Mouse (Mus musculus): ENCODE results near the gene Gabpb2.

Gene Gabpb2

DNA sequence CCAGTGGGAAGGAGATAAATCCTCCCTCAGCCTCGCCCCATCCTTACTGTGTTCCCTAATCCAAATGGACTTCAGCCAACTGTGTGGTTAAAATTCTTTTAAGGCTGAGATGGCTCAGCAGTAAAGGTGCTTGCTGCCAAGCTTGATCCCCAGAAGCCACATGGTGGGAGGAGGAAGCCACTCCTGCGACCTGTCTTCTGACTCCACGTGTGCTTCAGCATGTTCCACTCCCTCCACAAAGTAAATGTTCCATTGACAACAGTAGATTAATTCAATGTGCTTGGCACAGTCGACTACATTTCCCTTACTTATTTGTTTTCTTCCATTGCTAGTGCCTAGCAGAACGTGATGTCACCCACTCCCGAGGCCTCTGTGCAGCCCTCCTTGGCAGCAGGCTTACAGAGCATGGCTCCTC is 23.0 kb downstream of the Gabpb2 start:
- no peak for DNase-seq

DNA sequence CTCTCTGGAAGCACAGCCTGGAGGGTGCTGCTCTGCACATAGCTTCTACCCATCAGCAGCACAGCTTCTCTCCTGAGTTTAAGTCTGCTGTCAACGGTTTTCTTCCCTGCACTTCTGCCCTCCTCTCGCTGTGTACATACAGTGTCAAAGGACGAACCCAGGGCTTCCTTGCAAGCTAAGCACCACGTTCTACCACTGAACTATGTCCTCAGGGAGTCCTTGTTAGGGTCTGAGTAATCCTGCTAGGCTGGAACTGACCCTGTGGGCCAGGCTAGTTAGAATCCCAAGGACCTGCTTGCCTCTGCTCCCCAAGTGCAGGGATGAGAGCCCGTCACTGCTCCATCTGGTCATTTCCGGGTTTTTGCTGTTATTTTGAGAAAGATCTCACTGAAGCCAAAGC is 30.8 kb downstream of the Gabpb2 start:
- DNase-seq, result no peak

DNA sequence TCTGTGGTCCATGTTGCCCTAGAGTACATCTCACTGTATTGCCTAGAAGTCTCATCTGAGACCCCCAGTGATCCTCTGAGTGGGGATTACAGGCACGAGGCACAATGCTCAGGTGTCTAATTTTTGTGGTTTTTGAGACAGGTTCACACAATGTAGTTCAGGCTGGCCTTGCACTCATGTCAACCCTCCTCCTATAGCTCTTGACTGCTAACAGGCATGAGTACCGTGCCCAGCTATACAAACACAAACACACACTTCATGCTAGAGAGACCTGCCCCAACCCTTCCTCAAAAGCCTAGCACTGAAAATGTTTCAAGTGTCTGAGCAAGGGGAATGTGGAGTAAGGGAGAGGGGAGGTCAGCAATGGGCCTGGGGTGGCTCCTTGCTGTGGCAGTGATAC is 31.6 kb downstream of the Gabpb2 start:
- DNase-seq, result no peak

DNA sequence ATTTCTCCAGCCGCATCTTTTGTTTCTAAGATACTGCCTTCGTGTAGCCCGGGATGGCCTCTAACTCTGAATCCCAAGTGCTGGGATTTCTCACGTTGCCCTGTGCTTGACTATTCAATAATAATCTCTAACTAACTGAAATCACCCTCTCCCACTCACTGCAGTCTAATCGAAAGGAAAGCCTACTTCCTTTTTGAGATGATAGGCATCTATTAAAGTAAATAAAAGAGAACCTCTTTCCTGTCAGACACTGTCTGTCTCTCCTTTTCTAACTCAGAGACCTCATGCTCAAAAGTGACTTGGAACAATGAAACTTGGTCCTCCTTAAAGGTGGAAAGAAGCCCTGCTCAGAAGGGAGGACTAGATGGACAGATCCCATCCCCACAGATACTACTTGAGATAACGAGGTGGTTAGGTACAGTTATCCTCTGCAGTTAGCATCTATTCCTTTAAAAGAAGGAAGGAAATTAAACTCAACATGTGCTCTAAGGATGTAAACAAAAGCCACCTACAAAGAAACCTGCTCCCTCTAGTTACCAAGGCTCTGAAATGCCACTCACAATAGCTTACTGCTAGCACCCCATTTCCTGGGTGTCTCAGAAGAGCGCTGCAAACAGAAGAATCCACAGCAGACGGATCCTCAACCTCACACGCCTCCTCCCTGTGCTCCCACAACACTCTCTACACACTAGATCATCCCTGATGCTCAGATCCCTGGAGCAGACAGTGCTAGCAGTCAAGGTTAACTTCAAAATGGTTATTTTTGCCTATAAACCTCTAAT is 32.7 kb downstream of the Gabpb2 start:
- DNase-seq, result no peak

DNA sequence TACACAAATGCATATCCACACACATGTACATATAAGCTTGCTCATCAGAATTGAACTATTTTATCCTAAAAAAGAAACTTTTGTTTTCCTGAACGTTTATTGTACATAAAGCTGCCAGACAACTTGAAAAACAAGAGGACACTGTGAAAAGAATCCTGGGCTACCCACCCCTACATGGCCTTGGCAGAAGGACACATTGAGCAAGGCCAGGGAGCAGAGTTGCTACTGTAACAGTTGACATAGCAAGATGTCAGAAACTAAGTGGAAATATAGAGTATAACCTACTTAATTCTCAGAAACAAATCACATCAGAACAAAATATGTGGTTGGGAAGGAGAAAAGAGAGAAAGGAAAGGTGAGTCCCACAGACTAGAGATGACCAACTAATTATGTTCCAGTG is 35.9 kb downstream of the Gabpb2 start:
- no peak for DNase-seq

DNA sequence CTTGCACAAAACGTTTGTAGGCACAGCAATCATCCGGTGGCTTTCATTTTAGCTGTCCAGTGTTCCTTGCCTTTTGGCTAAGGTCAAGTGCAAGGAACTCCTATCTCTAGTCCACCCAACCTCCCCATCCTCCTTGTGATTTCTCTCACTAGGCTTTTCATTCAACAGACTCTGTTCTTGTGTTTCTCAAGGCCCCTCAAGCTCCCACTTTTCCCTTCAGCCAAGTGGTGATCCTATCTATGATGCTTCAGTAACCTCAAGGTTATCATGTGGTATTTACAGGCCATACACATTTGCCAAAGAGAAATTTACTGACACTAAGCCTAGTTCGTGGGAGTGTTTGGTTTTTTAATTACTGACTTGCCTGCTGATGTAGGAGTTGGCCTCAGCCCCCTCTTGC is 37.8 kb downstream of the Gabpb2 start:
- DNase-seq, result no peak

DNA sequence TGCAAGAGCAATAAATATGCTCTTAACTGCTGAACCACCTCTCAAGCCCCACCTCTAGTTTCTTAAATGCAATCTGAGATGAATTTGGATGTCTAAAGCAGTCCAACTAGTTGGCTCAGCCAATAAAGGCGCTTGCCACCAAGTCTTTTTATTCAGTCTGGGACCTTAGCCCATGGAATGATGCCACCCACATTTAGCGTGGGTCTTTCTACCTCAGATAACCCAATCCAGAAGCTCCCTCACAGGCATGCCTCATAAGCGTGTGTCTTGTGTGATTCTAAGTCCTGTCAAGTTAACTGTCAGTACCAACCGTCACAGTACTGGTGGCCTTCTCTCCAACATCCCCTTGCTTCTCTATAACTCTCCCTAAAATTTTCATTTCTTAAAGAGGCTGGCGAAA is 38.8 kb downstream of the Gabpb2 start:
- no peak for DNase-seq

DNA sequence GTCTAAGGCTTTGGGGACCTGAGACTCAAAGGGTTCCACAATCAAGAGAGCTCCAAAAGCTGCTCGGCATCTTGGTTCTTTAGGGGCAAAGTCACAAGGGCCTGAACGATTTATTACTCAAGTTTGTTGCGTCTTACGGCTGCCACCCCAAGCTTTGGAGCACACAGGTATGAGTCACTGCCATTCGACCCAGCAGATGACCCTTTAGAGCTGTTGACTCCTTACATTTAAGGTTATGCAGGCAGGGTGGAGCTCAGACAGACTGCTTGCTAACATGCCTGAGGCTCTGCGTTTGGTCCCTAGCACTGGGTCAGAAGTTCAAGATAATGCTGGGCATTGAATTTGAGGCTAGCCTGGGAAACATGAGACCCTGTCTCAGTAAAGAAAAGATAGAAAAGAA is 40.1 kb downstream of the Gabpb2 start:
- DNase-seq, result no peak

DNA sequence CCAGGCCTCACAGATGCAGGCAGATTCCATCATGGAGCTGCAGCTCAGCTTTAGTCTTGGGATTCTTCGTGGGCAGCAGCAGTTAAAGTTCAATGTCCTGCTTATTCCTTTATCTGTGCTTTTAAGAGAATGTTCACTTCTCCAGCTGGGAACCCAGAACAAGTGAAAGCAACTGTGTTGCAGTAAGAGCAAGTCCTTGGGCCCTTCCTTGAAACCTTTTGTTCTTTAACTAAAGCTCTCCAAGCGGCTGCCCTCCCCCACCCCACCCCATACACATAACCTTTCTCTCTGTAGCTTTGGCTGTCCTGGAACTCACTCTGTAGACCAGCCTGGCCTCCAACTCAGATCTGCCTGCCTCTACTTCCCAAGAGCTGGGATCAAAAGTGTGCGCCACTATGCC is 41.2 kb downstream of the Gabpb2 start:
- DNase-seq, result no peak

DNA sequence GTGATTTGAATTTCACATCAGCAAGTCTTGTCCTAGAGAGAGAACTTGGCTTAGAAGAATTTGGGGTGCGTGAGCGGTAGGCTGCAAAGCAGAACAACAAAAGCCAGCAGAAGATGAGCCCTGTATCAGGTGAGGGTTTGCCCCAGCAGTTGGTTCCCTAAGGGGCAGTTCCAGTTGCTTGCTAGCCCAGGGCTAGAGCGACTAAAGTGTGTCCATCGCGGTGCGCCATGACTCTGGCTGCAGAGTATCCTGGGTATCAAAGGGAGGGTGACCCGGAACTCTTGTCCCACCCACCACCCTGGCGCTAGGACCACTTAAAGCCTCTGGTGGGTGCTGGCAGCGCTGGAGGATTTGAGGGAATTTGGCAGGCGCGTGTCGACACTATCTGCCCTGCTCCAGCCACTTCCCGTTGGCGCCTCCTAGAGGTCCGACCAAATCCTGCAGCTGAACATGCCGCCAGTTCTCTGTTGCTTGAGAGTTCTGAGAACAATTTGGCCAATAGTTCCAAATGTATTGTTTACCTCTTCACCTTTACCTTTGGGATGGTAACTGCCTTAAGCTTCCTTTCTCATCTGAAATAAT is 43.6 kb downstream of the Gabpb2 start:
- peak; percentile 84 to 87 for DNase-seq

DNA sequence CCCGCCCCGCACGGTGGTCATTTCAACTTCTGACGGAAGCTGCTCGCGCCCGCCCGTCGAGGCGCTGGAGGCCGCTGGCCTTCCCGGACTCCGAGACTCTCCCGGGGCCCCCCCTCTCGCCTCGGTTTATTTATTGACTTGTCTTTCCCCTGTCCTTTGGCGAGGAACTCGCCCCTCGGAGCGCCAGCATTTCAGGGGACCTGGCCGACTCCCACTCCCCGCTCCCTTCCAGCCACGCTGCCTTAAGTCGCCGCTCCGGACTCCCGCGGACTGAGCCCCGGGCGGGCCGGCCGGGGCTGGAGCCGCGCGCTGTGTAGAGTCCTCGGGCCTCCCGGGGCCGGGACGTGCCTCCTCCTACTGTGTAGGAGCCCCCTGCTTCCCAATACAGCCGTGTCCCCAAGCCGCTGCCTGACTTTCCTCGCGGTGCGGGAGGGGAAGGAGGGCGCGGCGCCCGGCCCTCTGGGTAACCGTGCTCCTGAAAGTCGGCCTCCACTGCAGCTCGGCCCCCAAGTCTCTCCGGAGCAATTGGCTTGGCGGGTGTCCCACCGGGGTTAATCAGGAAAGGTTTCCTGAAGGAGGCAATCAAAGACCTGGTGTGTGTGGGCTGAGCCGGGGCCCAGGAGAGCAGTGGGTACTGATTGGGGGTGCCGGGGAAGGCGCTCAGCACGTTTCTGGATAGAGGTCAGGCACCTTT is 44.3 kb downstream of the Gabpb2 start:
- peak in 1 of 2 experiments; percentile 14 for DNase-seq

DNA sequence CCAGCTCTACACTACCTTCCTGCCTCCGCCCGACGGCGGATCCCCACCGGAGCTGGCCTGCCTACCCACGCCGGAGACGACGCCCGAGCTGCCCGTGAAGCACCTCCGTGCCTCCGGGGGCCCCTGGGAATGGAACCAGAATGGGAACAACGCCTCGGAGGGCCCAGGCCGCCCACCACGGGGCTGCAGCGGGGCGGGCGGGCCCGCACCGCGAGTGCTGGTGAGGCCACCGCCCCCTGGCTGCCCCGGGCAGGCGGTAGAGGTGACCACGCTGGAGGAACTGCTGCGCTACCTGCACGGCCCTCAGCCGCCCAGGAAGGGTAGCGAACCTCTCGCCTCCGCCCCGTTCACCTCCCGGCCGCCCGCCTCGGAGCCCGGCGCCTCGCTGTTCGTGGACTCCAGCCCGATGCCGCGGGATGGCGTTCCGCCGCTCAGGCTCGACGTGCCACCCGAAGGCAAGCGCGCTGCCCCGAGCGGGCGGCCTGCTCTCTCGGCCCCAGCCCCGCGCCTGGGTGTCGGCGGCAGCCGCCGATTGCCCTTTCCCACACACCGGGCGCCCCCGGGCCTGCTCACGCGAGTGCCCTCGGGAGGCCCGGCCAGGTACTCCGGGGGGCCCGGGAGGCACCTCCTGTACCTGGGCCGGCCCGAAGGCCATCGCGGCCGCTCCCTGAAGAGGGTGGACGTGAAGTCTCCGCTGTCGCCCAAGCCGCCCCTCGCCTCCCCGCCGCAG is 45.0 kb downstream of the Gabpb2 start:
- no peak for DNase-seq

DNA sequence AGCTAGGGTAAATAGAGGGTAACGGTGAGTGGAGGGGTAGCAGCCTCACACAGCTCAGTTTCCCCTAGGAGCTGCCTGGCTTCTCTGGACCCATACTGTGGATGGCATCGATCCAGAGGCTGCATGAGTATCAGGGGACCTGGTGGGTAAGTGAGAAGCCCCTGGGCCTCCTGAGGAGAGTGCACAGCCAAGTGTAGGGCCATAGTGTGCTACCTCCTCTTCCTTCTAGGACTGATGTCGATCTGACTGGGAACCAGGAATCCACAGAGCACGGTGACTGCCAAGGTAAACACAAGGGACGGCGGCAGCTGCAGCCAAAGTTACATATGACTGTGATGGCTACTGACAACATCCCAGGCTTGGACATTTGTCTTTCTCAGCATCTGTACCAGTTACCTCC is 46.6 kb downstream of the Gabpb2 start:
- no peak for DNase-seq

DNA sequence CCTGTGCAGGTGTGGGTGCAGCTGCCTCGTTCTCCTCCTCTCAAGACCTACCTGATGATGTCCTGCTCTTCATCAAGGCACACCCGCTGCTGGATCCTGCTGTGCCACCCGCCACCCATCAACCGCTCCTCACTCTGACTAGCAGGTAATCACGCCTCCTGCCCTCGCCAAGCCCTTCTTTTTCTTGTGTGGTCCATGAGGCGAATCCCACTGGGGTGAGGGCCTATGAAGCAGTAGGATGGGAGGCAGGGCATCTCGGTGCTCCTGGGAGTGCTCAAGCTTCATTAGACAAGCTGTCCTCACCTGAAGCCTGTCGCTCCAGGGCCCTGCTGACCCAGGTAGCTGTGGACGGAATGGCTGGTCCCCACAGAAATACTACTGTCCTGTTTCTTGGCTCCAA is 47.7 kb downstream of the Gabpb2 start:
- no peak for DNase-seq

DNA sequence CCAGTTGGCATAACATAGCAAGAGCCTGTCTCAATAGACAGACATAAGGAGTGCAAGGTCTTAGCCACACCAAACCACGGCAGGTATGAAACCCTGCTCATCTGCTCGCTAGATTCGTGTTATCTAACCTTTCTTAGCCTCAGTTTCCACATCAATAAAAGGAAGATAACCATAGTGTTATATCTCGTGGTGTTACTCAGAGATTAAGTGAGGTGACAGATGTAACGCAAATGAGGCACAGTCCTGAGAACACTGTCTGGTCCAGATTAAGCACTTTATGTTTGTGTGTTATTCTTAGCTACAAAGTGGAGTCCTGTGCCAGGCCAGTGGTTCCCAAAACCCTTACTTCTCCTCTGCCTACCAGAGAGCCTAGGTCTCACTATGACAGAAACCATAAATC is 52.9 kb downstream of the Gabpb2 start:
- no peak for DNase-seq

DNA sequence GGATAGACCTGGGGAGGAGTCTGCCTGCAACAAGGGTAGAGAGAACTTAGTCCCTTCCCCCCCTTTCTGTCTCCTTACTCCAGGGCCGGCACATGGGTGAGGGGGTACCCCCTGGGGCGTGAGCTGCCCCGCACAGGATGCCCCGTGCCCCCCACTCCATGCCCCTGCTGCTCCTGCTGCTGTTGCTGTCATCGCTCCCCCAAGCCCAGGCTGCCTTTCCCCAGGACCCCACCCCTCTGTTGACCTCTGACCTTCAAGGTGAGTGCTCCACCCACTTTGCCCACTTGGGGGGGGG is 53.5 kb downstream of the Gabpb2 start:
- no peak for DNase-seq

DNA sequence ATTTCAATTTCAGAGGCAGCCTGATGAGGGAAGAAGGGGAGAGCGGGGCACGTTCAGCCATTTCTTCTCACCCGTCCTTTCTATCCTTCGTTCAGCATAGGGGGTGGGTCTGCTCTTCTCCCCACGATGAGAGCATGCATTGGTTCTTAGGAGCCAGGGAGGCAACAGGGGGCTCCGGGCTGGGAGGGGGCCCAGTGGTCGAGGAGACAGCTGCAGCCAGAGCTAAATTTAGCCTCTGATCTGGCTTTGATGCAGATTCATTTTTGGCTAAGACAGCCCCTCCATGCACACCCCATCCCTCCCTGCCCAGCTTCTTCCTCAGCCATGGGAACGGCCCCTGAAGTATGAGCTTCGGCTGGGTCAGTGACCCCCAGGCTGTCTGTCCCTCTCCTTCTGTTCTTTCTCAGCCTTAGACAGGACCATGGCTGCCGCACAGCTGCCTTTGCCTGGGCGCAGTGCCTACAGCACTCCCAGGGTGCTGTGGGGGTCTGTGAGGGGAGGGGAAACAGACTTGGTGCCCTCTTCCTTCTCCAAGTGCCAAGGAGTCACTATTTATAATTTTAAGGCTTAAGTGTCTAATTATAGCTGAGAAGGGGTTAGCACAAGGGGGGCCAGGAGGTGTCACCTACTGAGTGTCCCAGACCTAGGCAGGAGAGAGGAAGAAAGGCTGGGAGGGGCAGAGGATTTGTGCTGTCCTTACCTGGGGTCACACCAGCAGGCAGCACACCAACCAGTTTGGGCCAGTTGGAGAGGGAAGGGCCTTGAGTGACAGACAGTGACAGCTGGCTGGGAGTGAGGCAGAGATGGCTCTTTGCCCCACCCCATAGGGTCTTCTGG is 54.1 kb downstream of the Gabpb2 start:
- no peak for DNase-seq

DNA sequence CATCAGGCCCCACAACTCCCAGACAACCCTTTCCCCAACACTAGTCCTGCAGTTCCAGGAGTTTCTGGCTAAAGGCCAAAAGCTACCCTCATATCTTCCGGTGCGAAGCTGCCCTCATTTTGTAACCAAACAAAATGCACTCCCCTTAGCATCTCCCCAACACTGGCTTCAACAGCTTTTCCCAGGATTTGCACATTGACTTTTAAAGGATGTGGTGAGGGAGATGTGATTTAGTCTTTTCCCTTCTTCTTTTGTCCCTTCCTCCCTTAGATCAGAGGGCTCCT is 55.4 kb downstream of the Gabpb2 start:
- DNase-seq, result no peak

DNA sequence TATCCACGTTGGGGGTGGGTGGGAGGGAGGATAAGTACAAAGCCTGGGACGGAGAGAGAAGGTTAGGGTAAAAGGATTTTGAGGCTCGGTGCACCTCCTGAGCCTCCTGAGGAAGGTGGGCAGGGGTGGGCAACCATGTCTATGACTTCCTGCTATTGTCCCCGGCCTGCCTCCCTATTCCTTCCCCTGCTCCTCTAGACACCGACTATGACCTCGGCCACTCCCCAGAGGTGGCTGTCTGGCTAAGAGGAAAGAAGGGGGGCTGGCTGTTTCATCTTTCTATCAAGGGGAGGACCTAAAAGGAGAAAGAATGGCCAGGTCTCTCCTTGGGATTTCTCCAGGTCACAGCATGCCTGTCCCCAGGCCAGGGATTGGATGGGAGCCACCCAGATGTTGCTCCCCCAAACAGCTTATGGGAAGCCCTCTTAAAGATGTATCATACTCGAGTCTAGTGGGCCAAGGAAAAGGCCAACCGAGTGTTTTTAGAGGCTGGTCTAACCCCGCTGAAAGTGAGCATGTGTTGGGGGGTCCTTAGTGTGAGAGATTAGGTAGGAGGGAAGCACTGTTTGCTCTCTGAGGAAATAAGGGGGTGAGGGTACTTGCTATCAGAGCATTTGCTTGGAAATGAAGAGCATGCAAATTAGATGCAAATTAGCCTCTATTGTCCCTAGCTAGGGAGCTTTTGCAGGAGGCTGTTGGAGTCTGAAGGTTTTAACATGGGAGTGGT is 55.9 kb downstream of the Gabpb2 start:
- DNase-seq, result no peak

DNA sequence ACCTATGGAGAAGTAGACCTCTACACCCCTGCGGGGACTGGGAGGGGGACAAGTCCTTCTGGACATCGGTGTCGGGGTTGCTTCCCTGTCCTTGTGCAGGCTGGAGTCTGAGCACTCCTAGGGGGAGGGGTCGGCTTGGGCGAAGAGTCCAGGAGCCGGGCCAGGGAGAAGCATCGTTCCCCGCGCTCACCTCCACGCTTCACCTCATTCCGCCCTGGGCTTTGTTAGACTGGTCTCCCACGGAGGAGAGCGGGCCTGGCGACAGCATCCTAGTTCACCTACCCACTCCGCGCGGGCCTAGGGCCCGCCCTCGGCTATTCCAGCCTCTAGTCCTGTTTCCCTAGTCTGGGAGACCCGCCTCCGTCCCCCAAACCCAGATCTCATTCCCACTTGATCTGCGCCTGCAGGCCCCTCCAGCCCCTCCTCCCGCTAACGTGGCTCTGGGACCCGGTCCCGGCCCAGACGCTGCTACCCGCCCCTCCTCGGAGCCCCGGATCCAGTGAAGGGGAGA is 56.6 kb downstream of the Gabpb2 start:
- DNase-seq, result no peak

DNA sequence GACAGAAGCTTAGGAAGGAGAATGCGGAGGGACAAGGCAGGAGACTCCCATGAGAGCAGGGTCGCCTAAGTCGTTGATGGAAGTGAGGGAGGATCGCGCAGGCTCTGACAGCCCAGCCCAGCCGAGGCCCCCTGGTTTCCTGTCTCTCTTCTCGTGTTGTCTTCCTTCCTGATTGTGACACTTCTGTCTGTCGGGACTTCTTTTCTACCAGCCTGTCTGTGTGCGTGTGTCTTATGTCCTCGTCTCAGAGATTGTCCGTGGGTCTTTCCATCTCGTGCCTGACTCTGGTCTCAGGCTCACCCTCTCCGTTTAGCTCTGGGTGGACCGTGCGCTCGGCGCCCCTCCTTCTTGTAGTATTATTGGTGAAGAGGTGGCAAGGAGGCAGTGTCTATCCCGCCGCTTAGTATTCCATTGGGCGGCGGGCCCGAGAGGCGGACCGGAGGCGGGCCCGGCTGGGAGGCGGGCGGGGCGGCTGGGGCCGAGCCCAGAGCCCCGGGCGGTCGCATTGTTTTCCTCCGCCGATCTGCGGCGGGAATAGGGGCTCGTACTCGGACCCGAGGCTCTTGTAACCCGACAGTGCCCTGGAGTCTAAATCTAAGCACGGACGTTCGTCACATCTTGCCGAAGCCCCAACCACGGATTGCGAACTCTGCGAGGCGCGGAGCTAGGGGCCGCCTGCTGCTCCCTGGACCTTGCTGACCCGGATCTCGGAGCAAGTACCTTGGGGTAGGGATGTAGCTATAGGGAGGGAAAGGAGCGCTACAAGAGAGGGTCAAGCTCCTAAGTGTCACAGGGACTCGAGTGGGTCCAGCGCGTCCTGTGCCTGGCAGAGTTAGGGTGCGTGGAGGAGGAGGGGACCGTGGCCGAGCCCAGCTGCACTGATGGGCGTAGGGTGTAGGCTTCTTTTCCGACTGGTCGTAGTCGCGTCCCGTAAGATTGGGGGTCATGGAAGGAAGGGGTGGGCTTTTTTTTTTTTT is 57.4 kb downstream of the Gabpb2 start, which contains the start of gene Sema6c:
Gene Sema6c (plus strand): TSS at position 471 of the 977 bp plus-strand sequence.
- peak; percentile 89 to 91 for DNase-seq
